Mouse (Mus musculus): ENCODE results near the gene Phrf1.

Gene Phrf1

GRCm38 (mm10) chr7:141292583-141293388 lies 64.2 kb downstream of the Phrf1 start:
- DNase-seq (ENCODE audit: low read depth, low spot score), result no peak

GRCm38 (mm10) chr7:141293852-141294471 lies 65.4 kb downstream of the Phrf1 start:
- no peak for DNase-seq (ENCODE audit: low read depth, low spot score)

GRCm38 (mm10) chr7:141294479-141294878 lies 65.9 kb downstream of the Phrf1 start:
- DNase-seq (ENCODE audit: low read depth, low spot score), result no peak

GRCm38 (mm10) chr7:141297926-141298650 lies 69.5 kb downstream of the Phrf1 start:
- DNase-seq (ENCODE audit: low read depth, low spot score), result no peak

- DNase-seq (ENCODE audit: low read depth, low spot score), result no peak
Measured at GRCm38 (mm10) chr7:141299175-141299574, 70.6 kb downstream of the Phrf1 start.

- DNase-seq (ENCODE audit: low read depth, low spot score), result no peak
Measured at GRCm38 (mm10) chr7:141301386-141301785, 72.8 kb downstream of the Phrf1 start.

GRCm38 (mm10) chr7:141302702-141303268 lies 74.2 kb downstream of the Phrf1 start:
- DNase-seq (ENCODE audit: low read depth, low spot score), result no peak

- no peak for DNase-seq (ENCODE audit: low read depth, low spot score)
Measured at GRCm38 (mm10) chr7:141304537-141304936, 76.0 kb downstream of the Phrf1 start.

Data from c-Kit-negative CD71-positive TER-119-positive erythroid progenitor cells, embryonic 14.5 days (primary cell).